Mouse (Mus musculus): Measurements from ENCODE around the gene Nme2. TPM values are rescaled to one million over a fixed set of nuclear protein-coding genes. Genes with fewer than 3 reads are reported as not detected.

Gene Nme2
- polyA plus RNA-seq, 1 experiment from 2014 or later: 462 TPM

DNA sequence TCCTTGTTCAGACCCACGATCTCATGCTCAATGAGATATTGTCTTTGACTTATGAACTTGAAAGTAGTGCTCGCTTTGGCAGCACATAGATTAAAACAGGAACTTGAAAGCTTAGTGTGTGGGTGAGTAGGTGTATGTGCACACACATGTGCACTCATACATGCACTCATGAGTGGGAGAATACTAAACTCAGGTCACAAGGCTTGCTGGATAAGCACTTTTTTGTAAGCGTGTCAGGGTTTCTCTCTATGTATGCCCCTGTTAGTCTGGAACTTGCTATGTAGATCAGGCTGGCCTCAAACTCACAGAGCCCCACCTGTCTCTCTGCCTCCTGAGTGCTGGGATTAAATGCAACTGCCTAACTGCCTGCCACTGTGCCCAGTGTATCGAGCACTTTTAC, 31.0 kb upstream of the Nme2 start:
- H3K27ac ChIP-seq: peak overlapping the region; percentile 92
- no peaks in the 10 kb centered on the region for H3K36me3 ChIP-seq
- no peak for ATAC-seq (replicated peaks; ENCODE audit: insufficient number of reproducible peaks, insufficient read depth, low FRiP score, low read depth)
- 86% methylated on average over 4 of the region's 4 CpGs for WGBS
- peaks cover 18% of the 10 kb centered on the region for H3K4me1 ChIP-seq (replicated peaks)
- 0 out of 2 replicates have a peak overlapping the region, but pooled peaks have one; percentile 13 for H3K4me2 ChIP-seq
- H3K9me3 ChIP-seq (replicated peaks): no peaks in the 10 kb centered on the region
- no peak overlapping the region for H3K9ac ChIP-seq
- no peak overlapping the region for H3K4me3 ChIP-seq
- no peaks in the 10 kb centered on the region for H3K27me3 ChIP-seq

DNA sequence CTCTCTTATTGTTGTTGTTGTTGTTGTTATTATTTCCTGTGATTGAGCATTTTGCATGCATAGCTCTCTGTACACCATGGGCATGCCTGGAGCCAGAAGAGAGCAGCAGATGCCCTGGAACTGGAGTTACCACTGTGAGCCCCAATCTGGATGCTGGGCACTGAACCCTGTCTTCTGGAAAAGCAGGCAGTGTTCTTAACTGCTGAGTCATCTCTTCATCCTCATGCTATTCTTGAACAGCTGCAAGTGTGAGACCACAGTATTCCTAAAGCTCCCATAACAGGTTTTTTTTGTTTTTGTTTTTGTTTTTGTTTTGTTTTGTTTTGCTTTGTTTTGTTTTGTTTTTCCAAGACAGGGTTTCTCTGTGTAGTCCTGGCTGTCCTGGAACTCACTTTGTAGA, 30.2 kb upstream of the Nme2 start:
- Histone ChIP-seq H3K27me3 (no peaks in the 10 kb centered on the region), H3K4me1 (replicated peaks) (peaks cover 18% of the 10 kb centered on the region), H3K36me3 (no peaks in the 10 kb centered on the region), H3K9me3 (replicated peaks) (no peaks in the 10 kb centered on the region), H3K4me3 (no peak overlapping the region), H3K9ac (no peak overlapping the region), H3K27ac (no peak overlapping the region), H3K4me2 (no peak overlapping the region)
- ATAC-seq (replicated peaks; ENCODE audit: insufficient number of reproducible peaks, insufficient read depth, low FRiP score, low read depth): no peak

DNA sequence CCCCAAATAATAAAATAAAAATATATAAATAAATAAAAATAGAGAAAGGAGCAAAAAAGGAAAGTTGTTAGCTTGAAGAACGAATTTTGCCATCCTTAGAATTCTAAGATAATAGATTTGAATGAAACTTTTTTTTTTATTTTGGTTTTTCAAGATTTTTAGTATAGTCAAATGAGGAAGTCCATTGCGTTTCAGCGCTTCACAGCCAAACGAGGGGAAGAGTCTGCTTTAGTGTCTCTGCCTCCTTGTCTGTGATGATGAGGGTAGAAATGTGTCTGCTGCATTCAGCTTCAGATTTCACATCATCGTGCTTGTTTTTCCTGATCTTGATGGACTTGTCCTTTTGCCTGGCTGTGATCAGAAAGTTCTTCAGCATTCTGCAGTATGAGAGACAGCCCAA, 29.2 kb upstream of the Nme2 start:
- Histone ChIP-seq H3K4me3 (no peak overlapping the region), H3K27ac (no peak overlapping the region), H3K36me3 (no peaks in the 10 kb centered on the region), H3K4me1 (replicated peaks) (peaks cover 18% of the 10 kb centered on the region), H3K4me2 (no peak overlapping the region), H3K27me3 (no peaks in the 10 kb centered on the region), H3K9ac (no peak overlapping the region), H3K9me3 (replicated peaks) (no peaks in the 10 kb centered on the region)
- WGBS: 81% methylated on average over 5 of the region's 5 CpGs
- ATAC-seq (replicated peaks; ENCODE audit: insufficient number of reproducible peaks, insufficient read depth, low FRiP score, low read depth): no peak

DNA sequence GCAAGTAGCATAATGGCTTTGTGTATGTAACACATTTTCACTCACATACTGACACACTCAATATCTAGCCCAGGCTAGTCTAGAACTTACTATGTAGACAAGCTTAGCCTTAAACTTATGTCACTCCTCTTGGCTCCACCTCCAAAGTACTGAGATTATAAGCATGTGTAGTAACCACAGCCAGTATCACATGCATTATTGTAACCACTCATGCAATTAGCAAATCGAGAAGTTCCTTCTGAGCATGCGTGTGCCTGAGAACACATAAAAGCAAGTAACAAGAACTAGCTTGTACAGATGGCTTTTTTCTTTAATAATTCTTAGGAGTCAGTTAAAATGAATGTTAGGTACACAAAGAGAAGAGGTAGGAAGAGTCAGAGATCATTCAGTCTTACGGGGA, 28.6 kb upstream of the Nme2 start:
- 85% methylated on average over 3 of the region's 3 CpGs for WGBS
- Histone ChIP-seq H3K4me1 (replicated peaks) (peaks cover 18% of the 10 kb centered on the region), H3K9ac (no peak overlapping the region), H3K9me3 (replicated peaks) (no peaks in the 10 kb centered on the region), H3K36me3 (no peaks in the 10 kb centered on the region), H3K27me3 (no peaks in the 10 kb centered on the region), H3K27ac (no peak overlapping the region), H3K4me3 (no peak overlapping the region), H3K4me2 (no peak overlapping the region)
- no peak for ATAC-seq (replicated peaks; ENCODE audit: insufficient number of reproducible peaks, insufficient read depth, low FRiP score, low read depth)

DNA sequence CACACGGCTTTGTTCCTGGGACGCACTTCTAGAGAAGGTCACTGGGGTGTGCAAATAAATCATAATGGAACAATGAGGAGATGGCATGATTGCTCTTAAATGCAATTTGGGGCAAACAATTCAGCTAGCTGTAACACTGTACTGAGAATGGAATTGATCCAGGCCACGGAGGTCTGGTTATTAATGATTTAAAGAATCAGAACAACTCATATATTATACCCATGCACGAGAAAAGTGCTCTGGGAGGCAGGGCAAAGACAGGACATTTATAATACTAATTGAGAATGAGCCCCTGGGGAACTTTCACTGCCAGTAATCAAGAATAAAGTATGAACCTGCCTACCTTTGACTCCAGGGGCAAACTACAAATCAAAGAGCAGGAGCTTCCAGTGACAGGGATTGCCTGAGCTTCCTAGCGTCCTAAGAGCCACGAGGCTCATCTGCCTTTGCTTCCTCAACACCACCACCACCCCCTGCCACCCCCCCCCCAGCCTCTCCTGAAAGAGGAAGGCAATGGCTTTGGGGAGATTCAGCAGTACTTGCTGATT, 23.5 kb upstream of the Nme2 start:
- H3K36me3 ChIP-seq: no peaks in the 10 kb centered on the region
- no peaks in the 10 kb centered on the region for H3K9me3 ChIP-seq (replicated peaks)
- no peaks in the 10 kb centered on the region for H3K27me3 ChIP-seq
- WGBS: 60% methylated on average over 6 of the region's 6 CpGs
- no peak overlapping the region for H3K27ac ChIP-seq
- no peak overlapping the region for H3K4me2 ChIP-seq
- no peaks in the 10 kb centered on the region for H3K4me1 ChIP-seq (replicated peaks)
- no peak overlapping the region for H3K9ac ChIP-seq
- no peak for ATAC-seq (replicated peaks; ENCODE audit: insufficient number of reproducible peaks, insufficient read depth, low FRiP score, low read depth)
- H3K4me3 ChIP-seq: no peak overlapping the region

DNA sequence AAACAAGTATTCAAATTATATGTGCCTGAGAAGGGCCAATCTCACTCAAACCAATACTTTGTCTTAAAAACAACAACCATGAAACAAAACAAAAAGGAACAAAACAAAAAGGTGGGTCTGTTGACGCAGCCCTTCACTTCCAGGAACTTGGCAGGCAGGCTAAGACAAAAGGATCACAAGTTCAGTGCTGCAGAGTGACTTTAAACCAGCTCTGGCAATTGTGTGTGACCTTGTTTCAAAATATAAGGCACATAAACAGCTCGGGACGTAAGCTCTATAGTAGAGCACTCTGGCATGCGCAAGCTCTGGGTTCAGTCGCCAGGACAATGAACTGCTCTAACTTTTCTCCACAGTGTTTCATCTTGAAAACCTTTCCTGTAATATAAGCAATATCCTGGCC, 16.9 kb upstream of the Nme2 start:
- H3K9ac ChIP-seq: no peak overlapping the region
- peaks cover 8% of the 10 kb centered on the region for H3K4me1 ChIP-seq (replicated peaks)
- H3K9me3 ChIP-seq (replicated peaks): no peaks in the 10 kb centered on the region
- H3K4me3 ChIP-seq: no peak overlapping the region
- ATAC-seq (replicated peaks; ENCODE audit: insufficient number of reproducible peaks, insufficient read depth, low FRiP score, low read depth): no peak
- H3K36me3 ChIP-seq: no peaks in the 10 kb centered on the region
- H3K27ac ChIP-seq: no peak overlapping the region
- WGBS: 85% methylated on average over 5 of the region's 5 CpGs
- no peaks in the 10 kb centered on the region for H3K27me3 ChIP-seq
- H3K4me2 ChIP-seq: no peak overlapping the region

DNA sequence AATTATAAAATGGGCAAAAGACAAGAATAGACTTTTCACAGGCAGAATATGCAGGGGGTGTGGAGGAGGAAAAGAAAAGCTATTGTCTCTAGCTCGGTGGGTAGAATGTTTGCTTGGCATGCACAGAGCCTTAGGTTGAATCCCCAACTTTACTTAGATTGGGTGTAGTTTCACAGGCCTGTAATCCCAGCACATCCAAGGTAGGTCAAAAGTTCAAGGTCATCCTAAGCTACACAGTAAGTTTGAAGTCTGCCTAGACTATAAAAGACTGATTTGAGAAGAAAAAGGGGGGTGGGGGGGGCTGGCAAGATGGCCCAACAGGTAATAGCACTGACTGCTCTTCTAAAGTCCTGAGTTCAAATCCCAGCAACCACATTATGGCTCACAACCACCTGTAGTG, 13.7 kb upstream of the Nme2 start:
- no peak for ATAC-seq (replicated peaks; ENCODE audit: insufficient number of reproducible peaks, insufficient read depth, low FRiP score, low read depth)
- 59% methylated on average over 1 of the region's 1 CpGs for WGBS
- H3K9me3 ChIP-seq (replicated peaks): no peaks in the 10 kb centered on the region
- no peak overlapping the region for H3K4me3 ChIP-seq
- H3K27me3 ChIP-seq: no peaks in the 10 kb centered on the region
- H3K27ac ChIP-seq: no peak overlapping the region
- no peak overlapping the region for H3K4me2 ChIP-seq
- H3K4me1 ChIP-seq (replicated peaks): peaks cover 15% of the 10 kb centered on the region
- peaks cover 11% of the 10 kb centered on the region for H3K36me3 ChIP-seq
- no peak overlapping the region for H3K9ac ChIP-seq

DNA sequence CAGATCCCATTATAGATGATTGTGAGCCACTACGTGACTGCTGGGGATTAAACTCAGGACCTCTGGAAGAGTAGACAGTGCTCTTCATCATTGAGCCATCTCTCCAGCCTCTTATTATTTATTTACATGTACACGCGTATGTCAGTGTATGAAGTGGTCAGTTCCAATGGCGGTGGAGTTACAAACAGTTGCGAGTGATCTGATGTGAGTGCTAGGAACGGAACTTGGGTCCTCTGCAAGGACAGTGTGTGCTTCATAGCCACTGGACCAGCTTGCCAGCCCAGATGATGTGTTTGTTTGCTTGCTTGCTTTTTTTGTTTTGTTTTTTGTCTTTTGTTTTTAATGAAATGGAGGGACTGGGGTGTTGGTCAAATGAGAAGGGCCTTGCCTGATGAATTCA, 13.1 kb upstream of the Nme2 start:
- Histone ChIP-seq H3K4me2 (peak overlapping the region; percentile 55; the same call in 1 of the 2 replicates), H3K27me3 (no peaks in the 10 kb centered on the region), H3K9me3 (replicated peaks) (no peaks in the 10 kb centered on the region), H3K4me1 (replicated peaks) (peaks cover 15% of the 10 kb centered on the region), H3K9ac (no peak overlapping the region; the same call in 1 of the 2 replicates), H3K27ac (peak overlapping the region; percentile 64; the same call in 1 of the 2 replicates), H3K36me3 (peaks cover 17% of the 10 kb centered on the region), H3K4me3 (no peak overlapping the region)
- 88% methylated on average over 6 of the region's 6 CpGs for WGBS
- no peak for ATAC-seq (replicated peaks; ENCODE audit: insufficient number of reproducible peaks, insufficient read depth, low FRiP score, low read depth)

DNA sequence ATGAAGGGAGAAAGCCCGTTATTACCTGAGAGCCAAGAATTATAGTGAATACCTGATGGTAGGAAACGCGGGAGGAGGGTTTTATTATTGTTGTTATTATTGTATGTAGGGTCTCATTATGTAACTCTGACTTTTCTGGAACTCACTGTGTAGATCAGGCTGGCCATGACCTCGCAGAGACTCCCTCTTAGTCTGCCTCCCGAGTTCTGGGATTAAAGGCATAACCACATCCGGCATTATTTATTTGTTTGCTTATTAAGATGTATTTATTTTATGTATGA, 12.7 kb upstream of the Nme2 start:
- Histone ChIP-seq H3K27me3 (no peaks in the 10 kb centered on the region), H3K27ac (peak overlapping the region; percentile 64), H3K4me3 (peak overlapping the region; percentile 85), H3K9ac (peak overlapping the region; percentile 38; the same call in 1 of the 2 replicates), H3K4me2 (peak overlapping the region; percentile 55), H3K36me3 (peaks cover 21% of the 10 kb centered on the region), H3K4me1 (replicated peaks) (peaks cover 15% of the 10 kb centered on the region), H3K9me3 (replicated peaks) (no peaks in the 10 kb centered on the region)
- WGBS: 40% methylated on average over 6 of the region's 6 CpGs
- no peak for ATAC-seq (replicated peaks; ENCODE audit: insufficient number of reproducible peaks, insufficient read depth, low FRiP score, low read depth)

DNA sequence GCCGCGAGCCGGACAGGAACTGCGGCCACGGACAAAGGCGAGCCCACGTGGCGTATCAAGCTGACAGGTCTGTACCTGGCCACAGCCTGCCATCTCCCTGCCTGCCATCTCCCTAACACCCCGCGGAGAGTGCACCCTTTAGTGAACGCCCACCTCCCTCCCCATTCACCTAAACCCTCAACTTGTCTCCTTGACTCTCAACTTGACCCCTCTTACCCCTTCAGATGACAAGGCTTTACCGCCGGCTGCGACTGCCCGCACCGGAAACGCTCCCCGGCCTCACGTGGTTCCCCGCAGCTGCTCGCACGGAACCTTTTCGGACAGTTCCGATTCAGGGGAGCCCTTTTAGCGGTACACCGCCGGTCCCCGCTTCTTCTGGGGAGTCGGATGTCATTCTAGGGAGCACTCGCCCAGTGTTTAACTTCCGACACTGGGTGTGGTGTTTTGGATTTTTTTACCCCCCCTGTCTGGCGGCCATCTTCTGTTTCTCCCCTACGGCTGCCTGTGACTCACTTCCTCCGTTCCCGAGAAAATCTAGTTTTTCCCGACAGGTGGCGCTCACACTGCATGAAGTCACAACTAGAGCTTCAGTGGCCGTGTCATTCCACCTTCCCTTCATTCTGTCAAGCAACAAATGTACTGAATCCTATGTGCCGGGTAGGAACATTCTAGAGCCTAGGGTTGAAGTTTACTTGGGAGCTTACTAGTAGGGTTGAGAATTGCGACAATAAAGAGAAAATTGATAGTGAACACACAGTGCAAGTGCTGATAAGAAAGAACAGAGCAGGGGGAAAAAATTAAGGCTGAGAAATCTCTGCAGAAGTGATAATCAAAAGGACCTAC, 12.2 kb upstream of the Nme2 start, which contains the start of the genes Gm20390 and Nme1:
Gene Gm20390, minus strand, starts transcription at position 289 of the 843 bp plus-strand sequence.
Gene Nme1, minus strand, starts transcription at position 517 of the 843 bp plus-strand sequence.
- Histone ChIP-seq H3K36me3 (peaks cover 23% of the 10 kb centered on the region), H3K4me3 (peak within 1 kb of the TSS; percentile 85), H3K27me3 (no peaks in the 10 kb centered on the region), H3K9ac (peak within 1 kb of the TSS; percentile 70), H3K9me3 (replicated peaks) (no peaks in the 10 kb centered on the region), H3K4me1 (replicated peaks) (peaks cover 15% of the 10 kb centered on the region), H3K27ac (peak within 1 kb of the TSS; percentile 78), H3K4me2 (peak within 1 kb of the TSS; percentile 77)
- peak; percentile 96 for ATAC-seq (replicated peaks; ENCODE audit: insufficient number of reproducible peaks, insufficient read depth, low FRiP score, low read depth)
- WGBS: under 1% methylated on average over 40 of the region's 40 CpGs

DNA sequence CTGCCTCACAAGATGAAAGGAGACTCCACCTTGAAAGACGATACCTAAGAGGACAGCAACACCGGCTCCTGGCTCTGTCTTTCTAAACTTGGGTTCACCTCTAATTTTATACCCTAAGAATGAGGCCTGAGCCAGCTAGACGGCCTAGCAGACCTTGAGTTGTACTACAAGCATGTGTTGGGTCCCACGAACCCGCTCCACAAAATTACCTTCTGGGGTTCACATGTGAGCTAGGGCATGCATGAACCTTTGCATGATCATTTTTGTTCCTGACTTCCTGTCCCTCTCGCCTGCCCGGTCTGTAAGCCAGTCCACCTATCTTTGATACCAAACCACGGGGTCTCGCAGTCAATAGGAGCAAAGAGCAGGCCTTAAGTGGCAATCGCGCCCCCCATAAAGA, 11.3 kb upstream of the Nme2 start:
- Histone ChIP-seq H3K36me3 (peaks cover 30% of the 10 kb centered on the region), H3K4me1 (replicated peaks) (peaks cover 15% of the 10 kb centered on the region)
- WGBS: 3% methylated on average over 11 of the region's 11 CpGs

DNA sequence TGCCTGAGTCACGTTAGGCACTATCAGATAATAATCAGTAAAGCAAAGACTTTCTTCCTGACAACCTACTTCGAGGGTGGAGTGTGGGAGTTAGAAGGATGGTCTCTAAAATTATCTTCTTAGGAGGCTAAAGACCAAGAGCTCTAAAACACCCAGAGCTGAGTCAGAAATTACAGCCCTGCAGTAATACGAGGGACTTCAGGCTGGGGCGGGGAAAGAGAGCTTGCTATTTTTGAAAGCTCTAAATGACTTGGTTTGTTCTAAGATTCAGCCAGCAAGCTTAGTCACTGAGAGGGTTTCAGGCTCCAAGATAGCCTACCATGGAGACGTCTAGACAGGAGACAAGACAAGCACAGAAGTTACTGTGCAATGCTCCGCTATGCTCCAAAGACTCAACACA, 9.3 kb upstream of the Nme2 start:
- Histone ChIP-seq H3K9ac (no peak overlapping the region), H3K9me3 (replicated peaks) (no peaks in the 10 kb centered on the region), H3K27ac (no peak overlapping the region), H3K4me3 (no peak overlapping the region), H3K36me3 (peaks cover 47% of the 10 kb centered on the region), H3K4me1 (replicated peaks) (peaks cover 15% of the 10 kb centered on the region), H3K4me2 (no peak overlapping the region), H3K27me3 (no peaks in the 10 kb centered on the region)
- 88% methylated on average over 6 of the region's 6 CpGs for WGBS
- ATAC-seq (replicated peaks; ENCODE audit: insufficient number of reproducible peaks, insufficient read depth, low FRiP score, low read depth): no peak

More for the DNA sequence above, 11.3 kb upstream of the Nme2 start:
- H3K4me3 ChIP-seq: peak overlapping the region; percentile 85
- H3K9me3 ChIP-seq (replicated peaks): no peaks in the 10 kb centered on the region
- peak overlapping the region; percentile 77 for H3K4me2 ChIP-seq
- no peak for ATAC-seq (replicated peaks; ENCODE audit: insufficient number of reproducible peaks, insufficient read depth, low FRiP score, low read depth)
- H3K9ac ChIP-seq: peak overlapping the region; percentile 70
- peak overlapping the region; percentile 78 for H3K27ac ChIP-seq
- H3K27me3 ChIP-seq: no peaks in the 10 kb centered on the region

Data from heart, embryonic 15.5 days (tissue).